Mouse (Mus musculus) yolk sac, embryonic 10.5 days (tissue): Measurements from ENCODE around the gene Kctd14.
A peak's percentile ranks its signal among the peaks of the same experiment; 100 is the strongest.

Source experiments
- DNase-seq: peaks from one replicate; pipeline ENCODE4 v3.0.0-alpha.2; 2017; ENCODE audit warnings: low spot score

The Kctd14 gene

GRCm38 (mm10) chr7:97446171-97446925 is 4.8 kb upstream of the Kctd14 start:
- DNase-seq, result no peak

- no peak for DNase-seq
Observed at GRCm38 (mm10) chr7:97447050-97447531, 4.0 kb upstream of the Kctd14 start.

GRCm38 (mm10) chr7:97452196-97452595 is 1.1 kb downstream of the Kctd14 start:
- DNase-seq, result no peak

GRCm38 (mm10) chr7:97453141-97453921 is 2.2 kb downstream of the Kctd14 start:
- peak; percentile 56 for DNase-seq

- DNase-seq, result no peak
Observed at GRCm38 (mm10) chr7:97454795-97455194, 3.7 kb downstream of the Kctd14 start.

- DNase-seq, result no peak
Observed at GRCm38 (mm10) chr7:97455577-97455976, 4.5 kb downstream of the Kctd14 start.

- DNase-seq, result no peak
Observed at GRCm38 (mm10) chr7:97473001-97473400, 21.9 kb downstream of the Kctd14 start.

GRCm38 (mm10) chr7:97479349-97479748 is 28.2 kb downstream of the Kctd14 start:
- DNase-seq, result no peak

GRCm38 (mm10) chr7:97480290-97480689 is 29.2 kb downstream of the Kctd14 start:
- no peak for DNase-seq

GRCm38 (mm10) chr7:97480821-97481339 is 29.8 kb downstream of the Kctd14 start, which contains the start of gene Ints4:
TSS of gene Ints4 (plus strand) at chr7:97480956.
- DNase-seq, result peak; percentile 95

GRCm38 (mm10) chr7:97483378-97483777 is 32.3 kb downstream of the Kctd14 start:
- no peak for DNase-seq

GRCm38 (mm10) chr7:97491157-97491556 is 40.0 kb downstream of the Kctd14 start:
- DNase-seq, result no peak

GRCm38 (mm10) chr7:97492420-97492819 is 41.3 kb downstream of the Kctd14 start:
- DNase-seq, result no peak

GRCm38 (mm10) chr7:97495052-97495451 is 43.9 kb downstream of the Kctd14 start:
- DNase-seq, result no peak

- no peak for DNase-seq
Observed at GRCm38 (mm10) chr7:97500555-97501209, 49.6 kb downstream of the Kctd14 start.
